Mouse (Mus musculus): Measurements from ENCODE around the gene Ccdc148.

Ccdc148 gene

DNA sequence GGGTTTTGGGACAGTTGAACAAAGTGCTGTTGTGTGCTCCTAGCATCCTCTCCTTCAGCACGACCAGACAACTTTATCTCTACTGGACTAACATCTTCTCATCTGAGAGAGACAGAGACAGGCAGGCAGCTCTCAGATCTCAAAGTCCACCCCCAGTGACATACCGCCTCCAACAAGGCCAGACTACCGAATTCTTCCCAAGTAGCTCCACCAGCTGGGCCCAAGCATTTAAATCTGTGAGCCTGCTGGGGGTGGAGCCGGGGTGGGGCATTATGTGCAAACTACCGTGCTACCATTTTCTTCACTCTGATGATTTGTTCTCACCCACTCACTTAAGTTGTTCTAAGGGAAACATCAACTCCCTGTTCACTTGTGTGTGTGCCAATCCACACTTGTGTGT, 19.0 kb upstream of the Ccdc148 start:
- DNase-seq (ENCODE audit: extremely low spot score, low spot score): no peak

GRCm38 (mm10) chr2:59178960-59179359, 18.5 kb upstream of the Ccdc148 start:
- no peak for DNase-seq (ENCODE audit: extremely low spot score, low spot score)

- DNase-seq (ENCODE audit: extremely low spot score, low spot score): no peak
These were observed 17.7 kb upstream of the Ccdc148 start for GRCm38 (mm10) chr2:59178191-59178590.

- no peak for DNase-seq (ENCODE audit: extremely low spot score, low spot score)
These were observed 15.4 kb upstream of the Ccdc148 start for GRCm38 (mm10) chr2:59175926-59176325.

GRCm38 (mm10) chr2:59171533-59171932, 11.1 kb upstream of the Ccdc148 start:
- DNase-seq (ENCODE audit: extremely low spot score, low spot score): no peak

- no peak for DNase-seq (ENCODE audit: extremely low spot score, low spot score)
These were observed 10.1 kb upstream of the Ccdc148 start for GRCm38 (mm10) chr2:59170593-59170992.

DNA sequence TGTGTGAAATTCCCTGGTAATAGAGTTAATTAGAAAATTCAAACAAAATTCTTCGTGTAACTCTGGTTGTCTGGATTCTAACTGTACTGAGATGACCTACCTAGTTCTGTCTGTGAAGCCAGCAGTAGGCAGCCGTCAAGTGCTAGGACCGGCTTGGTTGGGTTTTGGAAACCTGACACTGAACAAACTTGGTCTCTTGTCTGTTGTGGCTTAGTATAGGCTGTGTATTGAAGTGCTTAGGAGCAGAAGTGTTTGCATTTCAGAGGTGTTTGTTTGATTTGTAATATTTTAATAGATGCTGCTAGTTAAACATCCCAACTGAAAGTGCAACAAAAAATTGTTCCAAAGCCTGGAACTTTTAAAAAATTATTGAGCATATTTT, 9.7 kb upstream of the Ccdc148 start:
- DNase-seq (ENCODE audit: extremely low spot score, low spot score): no peak

GRCm38 (mm10) chr2:59169572-59170207, 9.2 kb upstream of the Ccdc148 start:
- no peak for DNase-seq (ENCODE audit: extremely low spot score, low spot score)

- DNase-seq (ENCODE audit: extremely low spot score, low spot score): no peak
These were observed 7.3 kb upstream of the Ccdc148 start for GRCm38 (mm10) chr2:59167830-59168229.

DNA sequence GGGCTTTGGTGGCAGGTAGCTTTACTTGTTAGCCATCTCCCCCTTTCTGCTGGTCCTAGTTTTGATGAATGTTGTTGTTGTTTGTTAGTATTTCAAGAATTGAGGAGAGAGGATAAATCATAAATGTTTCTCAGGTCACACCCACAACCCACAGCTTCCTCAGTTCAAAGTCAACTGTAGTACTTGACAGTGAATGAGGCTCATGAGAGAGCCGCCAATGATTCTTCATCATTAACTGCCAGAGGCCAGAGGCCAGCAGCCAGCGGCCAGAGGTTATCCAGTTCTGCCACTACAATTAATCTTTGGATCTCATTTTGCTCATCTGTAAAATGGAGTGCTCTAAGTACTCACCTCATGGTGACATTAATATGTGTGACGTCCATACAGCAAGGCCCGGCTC, 6.5 kb upstream of the Ccdc148 start:
- DNase-seq (ENCODE audit: extremely low spot score, low spot score): no peak

DNA sequence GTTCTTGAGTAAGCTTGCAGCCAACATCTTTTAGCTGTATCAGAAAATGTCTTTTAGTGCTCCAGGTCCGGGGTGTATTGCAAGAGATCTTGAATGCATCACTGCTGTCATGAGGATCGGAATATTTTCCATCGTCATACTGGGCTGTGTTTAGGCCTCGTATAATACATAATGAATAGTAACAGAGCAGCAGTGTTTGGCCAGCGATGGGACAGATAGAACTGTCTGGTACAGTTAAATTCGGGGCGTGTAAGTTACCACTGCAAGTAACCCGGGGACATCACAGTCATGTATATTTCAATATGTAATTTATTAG, 1.8 kb upstream of the Ccdc148 start:
- no peak for DNase-seq (ENCODE audit: extremely low spot score, low spot score)

GRCm38 (mm10) chr2:59161441-59162284, 1.2 kb upstream of the Ccdc148 start:
- peak; percentile 82 for DNase-seq (ENCODE audit: extremely low spot score, low spot score)

- DNase-seq (ENCODE audit: extremely low spot score, low spot score): no peak
These were observed 548 bp upstream of the Ccdc148 start for GRCm38 (mm10) chr2:59161021-59161440.

GRCm38 (mm10) chr2:59159961-59160604, 400 bp downstream of the Ccdc148 start:
- no peak for DNase-seq (ENCODE audit: extremely low spot score, low spot score)

GRCm38 (mm10) chr2:59158117-59158516, 2.4 kb downstream of the Ccdc148 start:
- DNase-seq (ENCODE audit: extremely low spot score, low spot score): no peak

DNA sequence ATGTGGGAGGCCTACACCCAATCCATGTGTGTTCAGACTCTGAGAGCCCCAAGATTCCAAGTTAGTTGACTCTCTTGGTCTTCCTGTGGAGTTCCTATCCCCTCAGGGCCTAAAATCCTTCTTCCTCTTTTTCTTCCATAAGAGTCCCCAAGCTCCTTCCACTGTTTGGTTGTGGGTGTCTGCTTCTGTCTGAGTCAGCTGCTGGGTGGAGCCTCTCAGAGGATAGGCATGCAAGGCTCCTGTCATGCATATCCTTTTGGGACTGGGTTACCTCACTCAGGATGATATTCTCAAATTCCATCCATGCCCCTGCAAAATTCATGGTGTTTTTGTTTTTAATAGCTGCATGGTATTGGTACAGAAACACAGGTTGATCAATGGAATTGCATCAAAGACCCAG, 5.1 kb downstream of the Ccdc148 start:
- no peak for DNase-seq (ENCODE audit: extremely low spot score, low spot score)

- DNase-seq (ENCODE audit: extremely low spot score, low spot score): no peak
These were observed 29.4 kb downstream of the Ccdc148 start for GRCm38 (mm10) chr2:59131044-59131443.

DNA sequence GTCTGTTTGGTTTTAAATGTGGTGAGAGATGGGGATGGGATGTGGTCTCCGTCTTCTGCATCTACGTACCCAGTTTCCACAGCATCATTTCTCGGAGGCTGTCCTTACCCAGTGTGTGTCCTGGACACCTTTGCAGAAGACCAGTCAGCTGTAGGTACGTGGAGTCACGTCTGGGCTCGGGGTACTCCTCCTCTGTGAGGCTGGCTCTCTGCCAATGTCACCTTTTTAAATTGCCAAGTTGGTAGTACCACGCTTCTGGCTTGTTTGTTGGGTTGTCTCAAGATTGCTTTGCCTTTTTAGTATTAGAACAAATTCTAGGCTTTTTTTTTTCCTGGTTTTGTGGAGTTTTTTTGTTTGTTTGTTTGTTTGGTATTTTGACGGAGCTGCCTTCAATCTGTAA, 30.7 kb downstream of the Ccdc148 start:
- DNase-seq (ENCODE audit: extremely low spot score, low spot score): no peak

- DNase-seq (ENCODE audit: extremely low spot score, low spot score): no peak
These were observed 31.5 kb downstream of the Ccdc148 start for GRCm38 (mm10) chr2:59129023-59129422.

DNA sequence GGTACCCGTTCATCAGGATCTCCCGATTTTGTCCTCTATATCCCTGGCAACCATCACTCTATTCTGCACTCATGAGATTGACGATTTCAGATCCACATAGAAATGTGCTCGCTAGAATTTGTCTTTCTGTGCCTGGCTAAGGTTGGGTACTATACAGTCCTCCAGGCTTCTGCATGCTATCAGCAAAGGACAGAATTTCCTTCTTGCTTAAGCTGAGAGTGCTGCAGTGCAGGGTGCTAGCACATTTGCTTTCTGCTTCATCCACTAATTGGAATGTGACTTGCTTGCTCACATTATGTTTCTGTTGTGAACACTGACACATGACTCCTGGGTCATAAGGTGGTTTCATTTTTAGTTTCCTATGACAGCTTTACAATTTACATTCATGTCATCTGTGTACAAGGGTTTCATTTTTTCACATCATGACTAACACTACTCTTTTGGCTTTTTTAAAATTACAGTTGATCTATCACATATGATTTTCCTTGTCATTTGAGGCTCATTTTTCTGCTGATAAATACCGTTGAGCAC, 104.8 kb downstream of the Ccdc148 start:
- no peak for DNase-seq (ENCODE audit: extremely low spot score, low spot score)

DNA sequence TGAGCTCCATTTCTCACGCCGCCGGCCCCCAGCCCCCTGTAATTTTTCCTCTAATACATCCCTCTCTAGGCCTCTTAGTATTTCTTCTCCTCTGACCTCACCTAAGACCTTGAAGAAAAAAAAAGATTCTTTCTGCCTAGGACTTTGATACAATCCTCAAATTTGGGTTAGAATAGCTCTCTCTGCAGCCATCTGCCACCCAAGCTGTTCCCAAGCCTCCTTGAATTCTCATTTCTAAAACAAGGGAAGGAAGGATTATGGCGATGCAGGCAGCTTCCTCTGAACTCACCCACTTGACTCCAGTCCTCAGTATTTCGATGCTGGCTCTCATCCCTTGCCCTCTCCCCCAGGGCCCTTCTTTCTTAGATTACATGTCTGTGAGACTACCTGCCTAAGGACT, 106.1 kb downstream of the Ccdc148 start:
- no peak for DNase-seq (ENCODE audit: extremely low spot score, low spot score)

DNA sequence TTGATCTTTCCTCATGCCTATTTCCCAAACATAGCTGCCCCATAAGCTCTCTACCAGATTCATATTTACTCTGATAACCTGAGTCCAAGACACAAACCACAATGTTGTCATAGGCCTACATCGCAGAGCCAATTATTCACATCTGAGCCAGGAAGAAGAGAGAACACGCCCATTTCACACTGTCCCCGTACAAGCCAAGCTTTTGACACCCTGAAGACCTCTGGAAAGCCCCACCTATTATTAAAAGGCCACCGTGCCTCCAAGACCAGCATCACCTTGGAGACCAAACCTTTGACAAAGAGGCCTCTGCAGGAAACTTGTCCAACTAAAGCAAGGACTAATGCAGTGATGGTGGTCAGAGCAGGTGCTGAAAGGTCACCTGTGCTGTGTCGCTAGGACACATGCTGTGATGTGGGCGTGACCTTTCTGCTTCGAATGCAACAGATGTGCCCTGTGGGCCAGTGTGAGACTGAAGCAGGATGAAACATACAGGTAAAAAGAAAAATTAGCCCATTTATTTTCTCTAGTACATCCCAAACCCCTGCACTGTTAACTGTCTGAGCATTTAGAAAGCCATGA, 106.9 kb downstream of the Ccdc148 start:
- no peak for DNase-seq (ENCODE audit: extremely low spot score, low spot score)

All from neural tube, embryonic 10.5 days (tissue).